Mouse (Mus musculus): Measurements from ENCODE around the gene Gm11444. TPM values are rescaled to one million over a fixed set of nuclear protein-coding genes. Genes with fewer than 3 reads are reported as not detected.

Gm11444 gene
- polyA plus RNA-seq, 1 experiment from 2014 or later = not detected

GRCm38 (mm10) chr11:85812201-85812966 is 37.7 kb downstream of the Gm11444 start:
- Histone ChIP-seq H3K4me1 (ENCODE audit: insufficient read depth) (peaks cover 19% of the 10 kb centered on the region), H3K27ac (ENCODE audit: low read depth) (no peak overlapping the region; the same call in 1 of the 2 replicates), H3K9me3 (ENCODE audit: low read length) (no peaks in the 10 kb centered on the region), H3K27me3 (ENCODE audit: insufficient read depth, low read length) (peaks cover 21% of the 10 kb centered on the region), H3K4me3 (ENCODE audit: low read depth, low read length) (no peak overlapping the region), H3K9ac (replicated peaks) (no peak overlapping the region), H3K4me2 (ENCODE audit: low read depth, low read length) (no peak overlapping the region), H3K36me3 (replicated peaks; ENCODE audit: insufficient read depth, low read length) (no peaks in the 10 kb centered on the region)
- 64% methylated on average over 12 of the region's 12 CpGs for WGBS (ENCODE audit: insufficient replicate concordance)
- TF ChIP-seq CTCF (IDR thresholded peaks at IDR 0.05; ENCODE audit: low read depth) (no peak), EP300 (IDR thresholded peaks at IDR 0.05; ENCODE audit: low read depth) (no peak)
- no peak for DNase-seq
- ATAC-seq = peak; percentile 43; the same call in 1 of the 2 replicates

GRCm38 (mm10) chr11:85811676-85812075 is 38.5 kb downstream of the Gm11444 start:
- no peaks in the 10 kb centered on the region for H3K9me3 ChIP-seq (ENCODE audit: low read length)
- no peaks in the 10 kb centered on the region for H3K36me3 ChIP-seq (replicated peaks; ENCODE audit: insufficient read depth, low read length)
- DNase-seq (no peak), ATAC-seq (no peak)
- no peak overlapping the region for H3K27ac ChIP-seq (ENCODE audit: low read depth)
- 66% methylated on average over 5 of the region's 5 CpGs for WGBS (ENCODE audit: insufficient replicate concordance)
- no peak overlapping the region for H3K4me3 ChIP-seq (ENCODE audit: low read depth, low read length)
- H3K9ac ChIP-seq (replicated peaks) = no peak overlapping the region
- H3K27me3 ChIP-seq (ENCODE audit: insufficient read depth, low read length) = peaks cover 21% of the 10 kb centered on the region
- TF ChIP-seq EP300 (IDR thresholded peaks at IDR 0.05; ENCODE audit: low read depth) = no peak
- TF ChIP-seq CTCF (IDR thresholded peaks at IDR 0.05; ENCODE audit: low read depth) = no peak
- peaks cover 19% of the 10 kb centered on the region for H3K4me1 ChIP-seq (ENCODE audit: insufficient read depth)
- no peak overlapping the region for H3K4me2 ChIP-seq (ENCODE audit: low read depth, low read length)

GRCm38 (mm10) chr11:85811229-85811628 is 38.9 kb downstream of the Gm11444 start:
- Histone ChIP-seq H3K4me3 (ENCODE audit: low read depth, low read length) (no peak overlapping the region), H3K4me1 (ENCODE audit: insufficient read depth) (peaks cover 19% of the 10 kb centered on the region), H3K27me3 (ENCODE audit: insufficient read depth, low read length) (peaks cover 21% of the 10 kb centered on the region), H3K9me3 (ENCODE audit: low read length) (no peaks in the 10 kb centered on the region), H3K36me3 (replicated peaks; ENCODE audit: insufficient read depth, low read length) (no peaks in the 10 kb centered on the region), H3K9ac (replicated peaks) (no peak overlapping the region), H3K4me2 (ENCODE audit: low read depth, low read length) (no peak overlapping the region), H3K27ac (ENCODE audit: low read depth) (no peak overlapping the region)
- ATAC-seq (no peak), DNase-seq (no peak)
- 31% methylated on average over 4 of the region's 4 CpGs for WGBS (ENCODE audit: insufficient replicate concordance)
- TF ChIP-seq CTCF (IDR thresholded peaks at IDR 0.05; ENCODE audit: low read depth) (no peak), EP300 (IDR thresholded peaks at IDR 0.05; ENCODE audit: low read depth) (no peak)

- 78% methylated on average over 11 of the region's 11 CpGs for WGBS (ENCODE audit: insufficient replicate concordance)
- Histone ChIP-seq H3K4me1 (ENCODE audit: insufficient read depth) (peaks cover 16% of the 10 kb centered on the region), H3K27ac (ENCODE audit: low read depth) (no peak overlapping the region), H3K4me3 (ENCODE audit: low read depth, low read length) (no peak overlapping the region), H3K9me3 (ENCODE audit: low read length) (no peaks in the 10 kb centered on the region), H3K4me2 (ENCODE audit: low read depth, low read length) (no peak overlapping the region), H3K27me3 (ENCODE audit: insufficient read depth, low read length) (peaks cover 17% of the 10 kb centered on the region; the same call in 1 of the 2 replicates), H3K36me3 (replicated peaks; ENCODE audit: insufficient read depth, low read length) (no peaks in the 10 kb centered on the region), H3K9ac (replicated peaks) (no peak overlapping the region)
- DNase-seq (no peak), ATAC-seq (no peak)
- TF ChIP-seq EP300 (IDR thresholded peaks at IDR 0.05; ENCODE audit: low read depth) = no peak
- TF ChIP-seq CTCF (IDR thresholded peaks at IDR 0.05; ENCODE audit: low read depth) = no peak
These were observed 42.8 kb downstream of the Gm11444 start for GRCm38 (mm10) chr11:85807353-85807752.

GRCm38 (mm10) chr11:85805779-85806178 is 44.4 kb downstream of the Gm11444 start:
- 47% methylated on average over 1 of the region's 1 CpGs for WGBS (ENCODE audit: insufficient replicate concordance)
- Histone ChIP-seq H3K9ac (replicated peaks) (no peak overlapping the region), H3K36me3 (replicated peaks; ENCODE audit: insufficient read depth, low read length) (no peaks in the 10 kb centered on the region), H3K4me1 (ENCODE audit: insufficient read depth) (peaks cover 3% of the 10 kb centered on the region; the same call in 1 of the 2 replicates), H3K27me3 (ENCODE audit: insufficient read depth, low read length) (peaks cover 14% of the 10 kb centered on the region), H3K4me3 (ENCODE audit: low read depth, low read length) (no peak overlapping the region), H3K4me2 (ENCODE audit: low read depth, low read length) (no peak overlapping the region), H3K27ac (ENCODE audit: low read depth) (no peak overlapping the region), H3K9me3 (ENCODE audit: low read length) (no peaks in the 10 kb centered on the region)
- ATAC-seq (no peak), DNase-seq (no peak)
- TF ChIP-seq CTCF (IDR thresholded peaks at IDR 0.05; ENCODE audit: low read depth) (no peak), EP300 (IDR thresholded peaks at IDR 0.05; ENCODE audit: low read depth) (no peak)

- ATAC-seq (peak; percentile 95), DNase-seq (peak; percentile 48)
- peaks cover 13% of the 10 kb centered on the region for H3K27me3 ChIP-seq (ENCODE audit: insufficient read depth, low read length)
- H3K36me3 ChIP-seq (replicated peaks; ENCODE audit: insufficient read depth, low read length) = no peaks in the 10 kb centered on the region
- 41% methylated on average over 5 of the region's 5 CpGs for WGBS (ENCODE audit: insufficient replicate concordance)
- peak; percentile 68 for TF ChIP-seq EP300 (IDR thresholded peaks at IDR 0.05; ENCODE audit: low read depth)
- no peak for TF ChIP-seq CTCF (IDR thresholded peaks at IDR 0.05; ENCODE audit: low read depth)
- no peak overlapping the region for H3K9ac ChIP-seq (replicated peaks)
- no peaks in the 10 kb centered on the region for H3K9me3 ChIP-seq (ENCODE audit: low read length)
- peak overlapping the region; percentile 27 for H3K4me2 ChIP-seq (ENCODE audit: low read depth, low read length)
- no peak overlapping the region for H3K4me3 ChIP-seq (ENCODE audit: low read depth, low read length)
- H3K4me1 ChIP-seq (ENCODE audit: insufficient read depth) = peaks cover 12% of the 10 kb centered on the region
- peak overlapping the region; percentile 61 for H3K27ac ChIP-seq (ENCODE audit: low read depth)
These were observed 46.1 kb downstream of the Gm11444 start for GRCm38 (mm10) chr11:85804048-85804447.

Data from liver, postnatal 0 days (tissue).